Mouse (Mus musculus) brain, embryonic 14.5 days (tissue): ENCODE data around the gene Stard13.

Source experiments
- CTCF ChIP-seq: fragments of 200-500 bp; IDR thresholded peaks from 2 replicates; pipeline ENCODE4 v1.5.1; 2012; ENCODE audit warnings: inconsistent platforms, mild to moderate bottlenecking, moderate library complexity, borderline replicate concordance; ENCODE audit not compliant: insufficient read depth, insufficient read length; ENCODE audit errors: extremely low read depth
- POLR2A ChIP-seq: fragments of 200-500 bp; IDR thresholded peaks from 2 replicates; pipeline ENCODE4 v1.6.1; 2012; ENCODE audit warnings: mild to moderate bottlenecking, inconsistent platforms, borderline replicate concordance; ENCODE audit not compliant: poor library complexity, insufficient read depth, insufficient read length, severe bottlenecking; ENCODE audit errors: extremely low read depth

DNA sequence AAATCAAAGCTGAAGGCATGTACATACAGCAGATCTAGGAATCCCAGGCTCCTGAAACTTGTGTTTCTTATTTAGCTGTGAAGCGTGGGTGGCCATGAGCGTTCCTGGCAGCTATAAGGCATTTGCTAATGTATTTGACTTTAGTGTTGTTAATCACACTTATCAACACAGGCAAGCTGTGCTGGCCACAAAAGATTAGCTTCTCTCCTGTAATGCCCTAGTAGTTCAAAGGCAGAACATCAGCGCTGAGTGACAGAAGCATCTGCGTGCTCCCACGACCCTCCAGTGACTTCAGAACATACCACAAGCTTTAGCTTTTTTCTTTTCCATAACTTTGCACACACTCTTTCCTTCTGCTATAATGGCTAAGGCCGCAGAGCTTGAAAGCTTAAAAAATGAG, 97.7 kb downstream of the Stard13 start:
- TF ChIP-seq CTCF (no peak), POLR2A (no peak)
